Mouse (Mus musculus) heart, postnatal 0 days (tissue): ENCODE measurements around the gene Ube2a. TPM values are rescaled to one million over a fixed set of nuclear protein-coding genes. Genes with fewer than 3 reads are reported as not detected.

ENCODE experiments used
- ATAC-seq: fragments of 200-750 bp; cut with Nextera tagmentation; 2 replicates; pipeline ENCODE4 v1.8.0; 2017; ENCODE audit warnings: low read depth, moderate number of reproducible peaks, moderate library complexity; ENCODE audit not compliant: insufficient read depth
- DNase-seq: peaks from one replicate; pipeline ENCODE4 v3.0.0-alpha.2; 2016; ENCODE audit warnings: low spot score
- H3K27ac ChIP-seq: fragments of 300-500 bp; sonication (generic); 2 replicates; pipeline ENCODE4 v1.5.1; 2014; ENCODE audit warnings: low read depth, mild to moderate bottlenecking
- H3K27me3 ChIP-seq: fragments of 300-500 bp; sonication (generic); 2 replicates; pipeline ENCODE4 v1.6.1; 2014; ENCODE audit warnings: low read length, mixed read lengths; ENCODE audit not compliant: control insufficient read depth, insufficient read depth
- H3K36me3 ChIP-seq: fragments of 300-500 bp; sonication (generic); replicated peaks from 2 replicates; pipeline ENCODE4 v1.6.1; 2014; ENCODE audit warnings: low read length, mixed read lengths; ENCODE audit not compliant: control insufficient read depth, insufficient read depth
- H3K4me1 ChIP-seq: fragments of 300-500 bp; sonication (generic); 2 replicates; pipeline ENCODE4 v1.6.1; 2014; ENCODE audit warnings: antibody characterized with exemption; ENCODE audit not compliant: control insufficient read depth, insufficient read depth
- H3K4me2 ChIP-seq: fragments of 300-500 bp; sonication (generic); 2 replicates; pipeline ENCODE4 v1.6.1; 2014; ENCODE audit warnings: low read depth, mild to moderate bottlenecking, low read length, moderate library complexity
- H3K4me3 ChIP-seq: fragments of 300-500 bp; sonication (generic); 2 replicates; pipeline ENCODE4 v1.5.1; 2014; ENCODE audit warnings: low read depth, low read length
- H3K9ac ChIP-seq: fragments of 300-500 bp; sonication (generic); replicated peaks from 2 replicates; pipeline ENCODE4 v1.6.1; 2014; ENCODE audit warnings: low read depth, low read length, mixed read lengths
- H3K9me3 ChIP-seq: fragments of 300-500 bp; sonication (generic); replicated peaks from 2 replicates; pipeline ENCODE4 v1.6.1; 2016; ENCODE audit warnings: low read length; ENCODE audit not compliant: control insufficient read depth
- CTCF ChIP-seq: IDR thresholded peaks from 2 replicates; pipeline ENCODE4 v1.5.1; 2016; ENCODE audit warnings: antibody characterized with exemption, control low read depth, low read depth
- EP300 ChIP-seq: IDR thresholded peaks from 2 replicates; pipeline ENCODE4 v1.6.1; 2016; ENCODE audit warnings: antibody characterized with exemption, low read depth
- WGBS: fragments of 180-500 bp; shearing (Covaris S2); extraction: QIAGEN DNeasy Blood & Tissue Kit; methylation state at CpG from one replicate; pipeline ENCODE4 v1.1.7; 2014; 5-methylcytosine and 5-hydroxymethylcytosine counted together
- polyA plus RNA-seq: library from polyadenylated mRNA; unstranded; fragments of >200 nt; fragmentation: Nextera tagmentation; extraction: Ambion mirVana; gene quantifications from 2 replicates; pipeline ENCODE4 v1.2.1, GENCODE M21; 2015
- total RNA-seq: library from RNA; depleted of rRNA; stranded (reverse); fragments of >200 nt; gene quantifications from 2 replicates; pipeline ENCODE4 v1.2.3, GENCODE M21; 2014; ENCODE audit warnings: low replicate concordance

The Ube2a gene
- total and polyA plus RNA-seq, 2 experiments from 2014 or later = 75.9 to 210 TPM

GRCm38 (mm10) chrX:36831632-36832031 is 42.1 kb upstream of the Ube2a start:
- Histone ChIP-seq H3K4me3 (no peak overlapping the region), H3K9me3 (no peaks in the 10 kb centered on the region), H3K4me2 (no peak overlapping the region), H3K27me3 (no peaks in the 10 kb centered on the region), H3K4me1 (no peaks in the 10 kb centered on the region), H3K9ac (no peak overlapping the region), H3K36me3 (no peaks in the 10 kb centered on the region), H3K27ac (no peak overlapping the region)
- DNase-seq = peak; percentile 36
- peak; percentile 68 for ATAC-seq
- TF ChIP-seq EP300 (no peak), CTCF (no peak)
- 26% methylated on average over 4 of the region's 4 CpGs for WGBS

GRCm38 (mm10) chrX:36833397-36834084 is 40.2 kb upstream of the Ube2a start:
- Histone ChIP-seq H3K4me1 (no peaks in the 10 kb centered on the region), H3K36me3 (no peaks in the 10 kb centered on the region), H3K4me3 (no peak overlapping the region), H3K9me3 (no peaks in the 10 kb centered on the region), H3K9ac (no peak overlapping the region), H3K27me3 (no peaks in the 10 kb centered on the region), H3K4me2 (peak overlapping the region; percentile 29; the same call in 1 of the 2 replicates), H3K27ac (no peak overlapping the region)
- 25% methylated on average over 19 of the region's 19 CpGs for WGBS
- TF ChIP-seq CTCF (peak; percentile 56), EP300 (no peak)
- DNase-seq (no peak), ATAC-seq (no peak)

DNA sequence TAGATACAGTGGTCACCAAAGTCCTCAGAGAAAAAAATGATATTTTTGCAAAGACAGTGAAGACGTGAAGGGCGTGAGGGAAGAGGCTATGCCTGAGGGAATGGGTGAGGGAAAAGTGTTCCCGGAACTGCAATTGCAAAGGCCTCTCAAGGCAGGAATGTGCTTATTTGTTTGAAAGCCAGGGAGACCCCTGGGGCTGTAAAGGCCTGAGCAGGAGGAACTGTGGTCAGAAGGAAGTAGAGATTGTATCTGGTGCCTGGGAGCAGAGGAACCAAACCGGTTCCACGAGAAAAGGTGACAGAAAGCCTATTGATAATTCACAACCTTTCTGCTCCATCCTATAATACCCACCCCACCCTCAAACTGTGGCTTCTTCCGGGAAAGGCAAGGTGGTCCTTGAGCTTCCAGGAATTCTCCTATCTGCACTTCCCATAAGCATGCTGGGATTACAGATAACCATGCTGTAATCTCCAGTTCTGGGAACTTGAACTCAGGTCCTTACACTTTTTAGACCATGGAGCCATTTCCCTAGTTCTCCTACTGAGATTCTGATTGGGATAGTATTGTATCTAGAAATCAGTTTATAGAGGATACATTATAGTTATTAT is 36.5 kb upstream of the Ube2a start:
- H3K27me3 ChIP-seq = no peaks in the 10 kb centered on the region
- H3K4me3 ChIP-seq = no peak overlapping the region
- 59% methylated on average over 6 of the region's 6 CpGs for WGBS
- DNase-seq (no peak), ATAC-seq (no peak)
- no peaks in the 10 kb centered on the region for H3K36me3 ChIP-seq
- no peak overlapping the region for H3K4me2 ChIP-seq
- no peak for TF ChIP-seq EP300
- no peak for TF ChIP-seq CTCF
- H3K4me1 ChIP-seq = no peaks in the 10 kb centered on the region
- no peak overlapping the region for H3K27ac ChIP-seq
- no peak overlapping the region for H3K9ac ChIP-seq
- no peaks in the 10 kb centered on the region for H3K9me3 ChIP-seq

- TF ChIP-seq EP300 = no peak
- TF ChIP-seq CTCF = no peak
- H3K36me3 ChIP-seq = no peaks in the 10 kb centered on the region
- H3K9ac ChIP-seq = no peak overlapping the region
- no peaks in the 10 kb centered on the region for H3K9me3 ChIP-seq
- H3K4me3 ChIP-seq = no peak overlapping the region
- H3K4me1 ChIP-seq = no peaks in the 10 kb centered on the region
- no peak overlapping the region for H3K27ac ChIP-seq
- H3K27me3 ChIP-seq = no peaks in the 10 kb centered on the region
- no peak; the same call in 1 of the 2 replicates for ATAC-seq
- H3K4me2 ChIP-seq = no peak overlapping the region
- WGBS = 49% methylated on average over 7 of the region's 7 CpGs
- DNase-seq = no peak
Observed at GRCm38 (mm10) chrX:36839391-36839790, 34.3 kb upstream of the Ube2a start.

GRCm38 (mm10) chrX:36841698-36842097 is 32.0 kb upstream of the Ube2a start:
- Histone ChIP-seq H3K9ac (no peak overlapping the region), H3K27ac (no peak overlapping the region), H3K36me3 (no peaks in the 10 kb centered on the region), H3K27me3 (no peaks in the 10 kb centered on the region), H3K4me3 (no peak overlapping the region), H3K4me1 (no peaks in the 10 kb centered on the region), H3K4me2 (no peak overlapping the region), H3K9me3 (no peaks in the 10 kb centered on the region)
- ATAC-seq = no peak
- no peak for DNase-seq
- 66% methylated on average over 6 of the region's 6 CpGs for WGBS
- TF ChIP-seq CTCF (no peak), EP300 (no peak)
